7 mouse cellular contexts compared by ENCODE assay signal in genomic region chr9:14500916-14501424, GRCm38 (mm10). TPM values are rescaled to one million over a fixed set of nuclear protein-coding genes. Genes with fewer than 3 reads are reported as not detected.
A peak's percentile ranks its signal among the peaks of the same experiment; 100 is the strongest.
DNase-seq lines count a peak whose midpoint lies in the region; ATAC-seq and TF ChIP-seq lines count a peak whose summit lies in the region.

No protein-coding gene starts in this region.

- H3K4me2 ChIP-seq in lung, embryonic 15.5 days: peak overlapping the region; percentile 65
- H3K4me2 ChIP-seq in embryonic facial prominence, embryonic 11.5 days (ENCODE audit: low read depth, low read length): peak overlapping the region; percentile 61
- peak overlapping the region; percentile 90 for H3K4me2 ChIP-seq in intestine, postnatal 0 days (replicated peaks; ENCODE audit: low read depth)

- no peak for ATAC-seq in lung, embryonic 15.5 days (ENCODE audit: borderline replicate concordance, extremely low read depth, low FRiP score, low TSS enrichment)
- ATAC-seq in embryonic facial prominence, embryonic 11.5 days (replicated peaks; ENCODE audit: insufficient number of reproducible peaks, low FRiP score, low TSS enrichment, low read depth): no peak
- no peak for ATAC-seq in intestine, postnatal 0 days
- ATAC-seq in megakaryocyte progenitor cell, adult 5-6 weeks (replicated peaks; ENCODE audit: poor library complexity): no peak

- no peaks in the 10 kb centered on the region for H3K9me3 ChIP-seq in lung, embryonic 15.5 days
- H3K9me3 ChIP-seq in embryonic facial prominence, embryonic 11.5 days (replicated peaks; ENCODE audit: control insufficient read depth, low read length): no peaks in the 10 kb centered on the region
- no peaks in the 10 kb centered on the region for H3K9me3 ChIP-seq in intestine, postnatal 0 days (ENCODE audit: control insufficient read depth)

- H3K27ac ChIP-seq in lung, embryonic 15.5 days: peak overlapping the region; percentile 51
- no peak overlapping the region; the same call in 1 of the 2 replicates for H3K27ac ChIP-seq in embryonic facial prominence, embryonic 11.5 days (replicated peaks; ENCODE audit: low read depth, low read length)
- peak overlapping the region; percentile 60 for H3K27ac ChIP-seq in intestine, postnatal 0 days (ENCODE audit: low read depth, low read length)
- H3K27ac ChIP-seq in small intestine, adult 2 months (ENCODE audit: insufficient read depth, low read depth, low read length): no peak overlapping the region

- peak overlapping the region; percentile 79 for H3K9ac ChIP-seq in lung, embryonic 15.5 days
- peak overlapping the region; percentile 72 for H3K9ac ChIP-seq in embryonic facial prominence, embryonic 11.5 days (replicated peaks; ENCODE audit: low read length)
- peak overlapping the region; percentile 92 for H3K9ac ChIP-seq in intestine, postnatal 0 days (ENCODE audit: low read depth, low read length)

- TF ChIP-seq CTCF in intestine, postnatal 0 days (IDR thresholded peaks at IDR 0.05; ENCODE audit: low read depth): no peak
- TF ChIP-seq CTCF in small intestine, adult 2 months (IDR thresholded peaks at IDR 0.05; ENCODE audit: extremely low read depth, insufficient read length, insufficient replicate concordance, low read depth, low read length): no peak

- H3K4me1 ChIP-seq in lung, embryonic 15.5 days: peaks cover 12% of the 10 kb centered on the region; the same call in 1 of the 2 replicates
- H3K4me1 ChIP-seq in embryonic facial prominence, embryonic 11.5 days (ENCODE audit: control insufficient read depth, insufficient read depth, low read length): no peaks in the 10 kb centered on the region
- peaks cover 6% of the 10 kb centered on the region; the same call in 1 of the 2 replicates for H3K4me1 ChIP-seq in intestine, postnatal 0 days (replicated peaks; ENCODE audit: control insufficient read depth, insufficient read depth, low read length)
- no peaks in the 10 kb centered on the region for H3K4me1 ChIP-seq in small intestine, adult 2 months (ENCODE audit: control insufficient read depth, insufficient read depth, insufficient read length, low read length)

- peaks cover 38% of the 10 kb centered on the region for H3K36me3 ChIP-seq in lung, embryonic 15.5 days
- peaks cover 9% of the 10 kb centered on the region for H3K36me3 ChIP-seq in embryonic facial prominence, embryonic 11.5 days (replicated peaks; ENCODE audit: control insufficient read depth, insufficient read depth, low read depth, low read length)
- H3K36me3 ChIP-seq in intestine, postnatal 0 days (ENCODE audit: control insufficient read depth, insufficient read depth): peaks cover 28% of the 10 kb centered on the region
- peaks cover 25% of the 10 kb centered on the region for H3K36me3 ChIP-seq in small intestine, adult 2 months (ENCODE audit: control insufficient read depth, insufficient read depth, low read length)

- H3K27me3 ChIP-seq in lung, embryonic 15.5 days: no peaks in the 10 kb centered on the region
- no peaks in the 10 kb centered on the region for H3K27me3 ChIP-seq in embryonic facial prominence, embryonic 11.5 days (ENCODE audit: control insufficient read depth, insufficient read depth, low read length)
- H3K27me3 ChIP-seq in intestine, postnatal 0 days (replicated peaks; ENCODE audit: control insufficient read depth, insufficient read depth, low read length): no peaks in the 10 kb centered on the region
- no peaks in the 10 kb centered on the region for H3K27me3 ChIP-seq in small intestine, adult 2 months (ENCODE audit: control insufficient read depth, insufficient read depth, low read length)

- TF ChIP-seq POLR2A in small intestine, adult 2 months (IDR thresholded peaks at IDR 0.05; ENCODE audit: low read depth, low read length): no peak

- WGBS in lung, embryonic 15.5 days: 2% methylated on average over 10 of the region's 10 CpGs
- WGBS in embryonic facial prominence, embryonic 11.5 days: 3% methylated on average over 10 of the region's 10 CpGs
- WGBS in intestine, postnatal 0 days: 2% methylated on average over 10 of the region's 10 CpGs
- 2% methylated on average over 10 of the region's 10 CpGs for WGBS in small intestine, adult 2 months

- no peak for DNase-seq in lung, adult 18-20 months
- DNase-seq in embryonic facial prominence, embryonic 11.5 days (ENCODE audit: low spot score): no peak
- no peak for DNase-seq in right cerebral cortex, postnatal 36 days (ENCODE audit: low spot score in 2 of 2)

- peak overlapping the region; percentile 78 for H3K4me3 ChIP-seq in lung, embryonic 15.5 days
- H3K4me3 ChIP-seq in embryonic facial prominence, embryonic 11.5 days (ENCODE audit: low read depth, low read length): peak overlapping the region; percentile 49
- peak overlapping the region; percentile 86 for H3K4me3 ChIP-seq in intestine, postnatal 0 days (ENCODE audit: low read depth, low read length)
- H3K4me3 ChIP-seq in small intestine, adult 2 months (ENCODE audit: low read depth, low read length): peak overlapping the region; percentile 86

RNA-seq across cellular contexts. Expression of gene Cwc15, which starts 0.6 kb away (rescaled TPM):
- 149 and 150 TPM in 2 replicates for polyA plus RNA-seq in lung, embryonic 15.5 days (2015; fragmentation: Nextera tagmentation; extraction: Ambion mirVana)
- 210 and 233 TPM in 2 replicates for polyA plus RNA-seq in embryonic facial prominence, embryonic 11.5 days (2014; fragmentation: Nextera tagmentation; extraction: Ambion mirVana)
- polyA plus RNA-seq in intestine, postnatal 0 days (2015; fragmentation: Nextera tagmentation; extraction: Ambion mirVana): 116 and 117 TPM in 2 replicates
- polyA plus RNA-seq in small intestine, adult 2 months (2012; rRNA removed): 2.0 and 4.3 TPM in 2 replicates
- 199 and 231 TPM in 2 replicates for total RNA-seq in megakaryocyte progenitor cell, adult 5-6 weeks (2015)
- 247 and 284 TPM in 2 replicates for total RNA-seq in megakaryocyte progenitor cell, adult 5-6 weeks (2017)

RNA-seq across cellular contexts. Expression of gene Kdm4d, which starts 0.7 kb away (rescaled TPM):
- 0.26 and 0.31 TPM in 2 replicates for polyA plus RNA-seq in lung, embryonic 15.5 days (2015; fragmentation: Nextera tagmentation; extraction: Ambion mirVana)
- polyA plus RNA-seq in embryonic facial prominence, embryonic 11.5 days (2014; fragmentation: Nextera tagmentation; extraction: Ambion mirVana): 0.07 TPM in 1 of 2 replicates, not detected in the other
- 0.04 and 0.07 TPM in 2 replicates for polyA plus RNA-seq in intestine, postnatal 0 days (2015; fragmentation: Nextera tagmentation; extraction: Ambion mirVana)
- not detected in 2 replicates for polyA plus RNA-seq in small intestine, adult 2 months (2012; rRNA removed)
- 0.17 TPM in 1 of 2 replicates, not detected in the other for total RNA-seq in megakaryocyte progenitor cell, adult 5-6 weeks (2015)
- 0.12 and 0.84 TPM in 2 replicates for total RNA-seq in megakaryocyte progenitor cell, adult 5-6 weeks (2017)

Comparison
In these comparisons a context has a peak if more than half of its experiments do, and no peak if none do; other contexts are left out.
1. H3K27ac ChIP-seq: peak in lung, embryonic 15.5 days (single experiment) and intestine, postnatal 0 days (single experiment); none in embryonic facial prominence, embryonic 11.5 days (single experiment) and small intestine, adult 2 months (single experiment).
2. RNA of gene Cwc15, which starts 0.6 kb away (polyA plus RNA-seq): 210 to 233 TPM in embryonic facial prominence, embryonic 11.5 days, 149 to 150 TPM in lung, embryonic 15.5 days and 116 to 117 TPM in intestine, postnatal 0 days; 2.0 to 4.3 TPM in small intestine, adult 2 months; every median in the first group is over 10 times any median in the second.
3. Peak in every context shown above with its lines, with median percentiles within 50 percentile points of each other: H3K4me2 ChIP-seq, H3K4me3 ChIP-seq and H3K9ac ChIP-seq.